8 mouse cellular contexts compared by ENCODE assay signal in the genomic region with DNA sequence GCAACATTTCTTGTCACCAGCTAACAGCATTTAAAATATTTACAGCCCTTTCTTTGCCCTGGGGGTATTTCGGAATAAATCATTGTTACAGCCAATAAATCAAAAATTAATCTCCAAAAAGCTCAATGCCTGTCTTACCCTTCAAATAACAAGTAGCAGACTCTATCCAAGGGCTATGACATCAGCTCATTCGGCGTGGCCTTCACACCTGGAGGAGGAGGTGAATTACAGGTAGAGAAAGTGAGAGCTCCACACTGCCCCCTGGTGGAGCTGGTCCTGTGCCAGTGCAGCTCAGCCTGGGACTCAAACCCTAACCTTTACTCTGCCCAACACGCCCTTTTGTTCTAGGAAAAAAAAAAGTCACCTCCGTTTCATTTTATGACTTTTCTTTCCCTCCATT. TPM values are rescaled to one million over a fixed set of nuclear protein-coding genes. Genes with fewer than 3 reads are reported as not detected.
DNase-seq lines count a peak whose midpoint lies in the region.
"Had no signal": no experiment of that assay in that cellular context is flagged by ENCODE, and none has a peak within 500 bp of the region (broad histone marks: within the 10 kb centered on the region; RNA-seq: fewer than 3 reads in every experiment).

No protein-coding gene starts in this region.

- intact Hi-C loops in left cerebral cortex, postnatal 4 days (cut with DNase I), result no loop called here
- intact Hi-C loops in left cerebral cortex, postnatal 25 days (cut with DNase I), result no loop called here
- intact Hi-C loops in gastrocnemius, postnatal 14 days (cut with DNase I; ENCODE audit: low total_unique reads), result no loop called here

- H3K27me3 ChIP-seq in splenic B cell, adult 2 months (ENCODE audit: control insufficient read depth, insufficient read depth, low read length, poor library complexity, severe bottlenecking), result no peaks in the 10 kb centered on the region; the same call in 1 of the 2 replicates

- peak; percentile 55 for DNase-seq in left cerebral cortex, postnatal 4 days
- no peak for DNase-seq in left cerebral cortex, postnatal 25 days (ENCODE audit: low spot score in 2 of 2)
- DNase-seq in R1 (ENCODE audit: low read depth, low spot score), result peak; percentile 69
- DNase-seq in cerebellum, adult 18-20 months, result peak; percentile 75 to 82
- peak; percentile 70 to 77 for DNase-seq in kidney, postnatal 25 days
- peak; percentile 63 for DNase-seq in splenic B cell, adult 2 months (ENCODE audit: low read depth, low spot score)
- DNase-seq in gastrocnemius, postnatal 14 days, result no peak

- H3K36me3 ChIP-seq in splenic B cell, adult 2 months (ENCODE audit: control insufficient read depth, insufficient read depth, low read length, poor library complexity, severe bottlenecking), result no peaks in the 10 kb centered on the region
- H3K36me3 ChIP-seq: heart, embryonic 13.5 days had no signal

RNA-seq across cellular contexts. Expression of a gene that starts 29.8 kb away (rescaled TPM):
- 100 to 1,000 TPM; 126 to 128 TPM for total RNA-seq in left cerebral cortex, postnatal 4 days (2021)
- total RNA-seq in left cerebral cortex, postnatal 25 days (2021), result 100 to 1,000 TPM; 156 to 186 TPM
- total RNA-seq in gastrocnemius, postnatal 14 days (2021), result 1 to 10 TPM in 1 of 2 experiments, under 1 TPM in 1; 0.64 to 2.4 TPM

Comparison
In these comparisons a context has a peak if more than half of its experiments do, and no peak if none do; other contexts are left out.
1. DNase-seq: peak in left cerebral cortex, postnatal 4 days (single experiment), R1 (single experiment), cerebellum, adult 18-20 months (2 of 2), kidney, postnatal 25 days (2 of 2) and splenic B cell, adult 2 months (single experiment); none in left cerebral cortex, postnatal 25 days (0 of 2) and gastrocnemius, postnatal 14 days (single experiment).
2. RNA of a gene that starts 29.8 kb away (total RNA-seq): 156 to 186 TPM in left cerebral cortex, postnatal 25 days and 126 to 128 TPM in left cerebral cortex, postnatal 4 days; 0.64 to 2.4 TPM in gastrocnemius, postnatal 14 days; every median in the first group is over 10 times any median in the second.